Comparison of ENCODE assay signal across 17 mouse cellular contexts in the genomic region with DNA sequence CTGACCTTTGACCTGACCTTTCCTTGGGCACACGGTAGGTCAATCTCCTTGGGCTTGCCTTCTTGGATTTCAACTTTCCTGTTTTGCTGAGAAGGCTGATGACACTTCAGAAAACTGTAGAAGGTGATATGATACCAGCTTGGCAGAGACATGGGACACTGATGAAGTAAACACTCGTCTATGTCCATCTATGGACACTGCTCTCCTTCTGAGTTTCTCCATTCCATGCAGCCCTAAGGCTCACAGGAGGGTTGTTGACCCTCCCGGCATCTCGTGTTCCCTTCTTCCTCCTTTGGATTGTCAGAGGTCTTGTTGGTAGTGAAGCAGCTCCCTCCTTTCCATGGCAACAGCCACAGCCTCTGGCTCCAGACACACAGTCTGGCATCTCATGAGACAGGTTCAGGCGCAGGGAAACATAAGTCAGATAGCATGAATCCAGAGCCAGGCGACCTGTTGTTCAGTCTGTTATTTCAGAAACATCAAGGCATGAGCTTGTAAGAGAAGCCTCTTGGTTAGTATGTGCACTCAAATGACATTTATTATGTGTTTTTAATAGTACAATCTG.
DNase-seq lines count a peak whose midpoint lies in the region; ATAC-seq and TF ChIP-seq lines count a peak whose summit lies in the region.
"Had no signal": no experiment of that assay in that cellular context is flagged by ENCODE, and none has a peak within 500 bp of the region (broad histone marks: within the 10 kb centered on the region; RNA-seq: fewer than 3 reads in every experiment).

No protein-coding gene starts in this region.

- WGBS in hindbrain, embryonic 10.5 days: 61% methylated on average over 6 of the region's 6 CpGs
- 71% methylated on average over 6 of the region's 6 CpGs for WGBS in hindbrain, embryonic 14.5 days
- 66% methylated on average over 6 of the region's 6 CpGs for WGBS in midbrain, postnatal 0 days
- 79% methylated on average over 6 of the region's 6 CpGs for WGBS in midbrain, embryonic 13.5 days
- 70% methylated on average over 6 of the region's 6 CpGs for WGBS in forebrain, postnatal 0 days

- H3K9ac ChIP-seq in hindbrain, embryonic 14.5 days: no peak overlapping the region
- no peak overlapping the region for H3K9ac ChIP-seq in midbrain, postnatal 0 days (replicated peaks; ENCODE audit: low read length, poor library complexity, severe bottlenecking)
- H3K9ac ChIP-seq in midbrain, embryonic 13.5 days (replicated peaks): no peak overlapping the region
- H3K9ac ChIP-seq in forebrain, postnatal 0 days: no peak overlapping the region
- H3K9ac ChIP-seq: intestine, embryonic 15.5 days; liver, postnatal 0 days had no signal

- no peak for ATAC-seq in hindbrain, embryonic 14.5 days (ENCODE audit: low FRiP score)
- ATAC-seq in midbrain, postnatal 0 days (ENCODE audit: low FRiP score): peak; percentile 41; the same call in 1 of the 2 replicates
- no peak for ATAC-seq in midbrain, embryonic 13.5 days
- ATAC-seq in forebrain, postnatal 0 days: peak; percentile 79
- ATAC-seq: intestine, embryonic 15.5 days; liver, postnatal 0 days had no signal

- H3K4me3 ChIP-seq in hindbrain, embryonic 10.5 days: no peak overlapping the region
- no peak overlapping the region for H3K4me3 ChIP-seq in hindbrain, embryonic 14.5 days (replicated peaks; ENCODE audit: low read length)
- H3K4me3 ChIP-seq in midbrain, postnatal 0 days (ENCODE audit: low read depth, low read length): no peak overlapping the region
- H3K4me3 ChIP-seq in midbrain, embryonic 13.5 days (replicated peaks): no peak overlapping the region
- H3K4me3 ChIP-seq in forebrain, postnatal 0 days (ENCODE audit: low read depth, low read length): no peak overlapping the region
- H3K4me3 ChIP-seq: intestine, embryonic 15.5 days had no signal

- intact Hi-C loops in left cerebral cortex, postnatal 25 days (cut with DNase I): no loop called here

- H3K36me3 ChIP-seq in hindbrain, embryonic 10.5 days: no peaks in the 10 kb centered on the region
- no peaks in the 10 kb centered on the region for H3K36me3 ChIP-seq in hindbrain, embryonic 14.5 days (replicated peaks; ENCODE audit: control insufficient read depth, insufficient read depth)
- H3K36me3 ChIP-seq in midbrain, postnatal 0 days (ENCODE audit: insufficient read depth, low read length): no peaks in the 10 kb centered on the region
- H3K36me3 ChIP-seq in midbrain, embryonic 13.5 days: no peaks in the 10 kb centered on the region
- no peaks in the 10 kb centered on the region for H3K36me3 ChIP-seq in forebrain, postnatal 0 days (ENCODE audit: insufficient read depth)
- H3K36me3 ChIP-seq: intestine, embryonic 15.5 days had no signal

- no peaks in the 10 kb centered on the region for H3K27me3 ChIP-seq in hindbrain, embryonic 10.5 days (ENCODE audit: insufficient read depth, poor library complexity, severe bottlenecking)
- H3K27me3 ChIP-seq in hindbrain, embryonic 14.5 days (ENCODE audit: control insufficient read depth, insufficient read depth, low read length): no peaks in the 10 kb centered on the region
- H3K27me3 ChIP-seq in midbrain, postnatal 0 days (ENCODE audit: insufficient read depth, low read length): no peaks in the 10 kb centered on the region
- H3K27me3 ChIP-seq in midbrain, embryonic 13.5 days: no peaks in the 10 kb centered on the region
- no peaks in the 10 kb centered on the region for H3K27me3 ChIP-seq in forebrain, postnatal 0 days (ENCODE audit: insufficient read depth, low read length)
- H3K27me3 ChIP-seq: intestine, embryonic 15.5 days had no signal

- no peak for TF ChIP-seq CTCF in midbrain, postnatal 0 days (IDR thresholded peaks at IDR 0.05)
- no peak for TF ChIP-seq CTCF in forebrain, postnatal 0 days (IDR thresholded peaks at IDR 0.05; ENCODE audit: low read depth)

- H3K27ac ChIP-seq in hindbrain, embryonic 10.5 days: no peak overlapping the region
- no peak overlapping the region for H3K27ac ChIP-seq in hindbrain, embryonic 14.5 days
- no peak overlapping the region for H3K27ac ChIP-seq in midbrain, postnatal 0 days (ENCODE audit: low read depth, low read length)
- H3K27ac ChIP-seq in midbrain, embryonic 13.5 days: no peak overlapping the region
- H3K27ac ChIP-seq in forebrain, postnatal 0 days (ENCODE audit: low read depth, low read length): no peak overlapping the region
- H3K27ac ChIP-seq: intestine, embryonic 15.5 days had no signal

- H3K9me3 ChIP-seq in hindbrain, embryonic 10.5 days: no peaks in the 10 kb centered on the region
- no peaks in the 10 kb centered on the region for H3K9me3 ChIP-seq in hindbrain, embryonic 14.5 days (ENCODE audit: control insufficient read depth, low read length)
- H3K9me3 ChIP-seq in midbrain, postnatal 0 days (ENCODE audit: low read length): no peaks in the 10 kb centered on the region
- H3K9me3 ChIP-seq in midbrain, embryonic 13.5 days: no peaks in the 10 kb centered on the region
- no peaks in the 10 kb centered on the region for H3K9me3 ChIP-seq in forebrain, postnatal 0 days (ENCODE audit: low read length)
- H3K9me3 ChIP-seq: intestine, embryonic 15.5 days had no signal

- H3K4me1 ChIP-seq in hindbrain, embryonic 10.5 days (replicated peaks): no peaks in the 10 kb centered on the region
- no peaks in the 10 kb centered on the region for H3K4me1 ChIP-seq in hindbrain, embryonic 14.5 days (replicated peaks; ENCODE audit: control insufficient read depth, insufficient read depth, low read length)
- H3K4me1 ChIP-seq in midbrain, postnatal 0 days (ENCODE audit: insufficient read depth, low read length): 0 out of 2 replicates have a peak, but pooled peaks cover 5% of the 10 kb centered on the region
- no peaks in the 10 kb centered on the region for H3K4me1 ChIP-seq in midbrain, embryonic 13.5 days (replicated peaks)
- H3K4me1 ChIP-seq in forebrain, postnatal 0 days (ENCODE audit: insufficient read depth): peaks cover 6% of the 10 kb centered on the region; the same call in 1 of the 2 replicates
- H3K4me1 ChIP-seq: intestine, embryonic 15.5 days had no signal

- H3K4me2 ChIP-seq in hindbrain, embryonic 14.5 days (replicated peaks): no peak overlapping the region
- H3K4me2 ChIP-seq in midbrain, postnatal 0 days (ENCODE audit: low read depth, low read length, poor library complexity, severe bottlenecking): no peak overlapping the region
- no peak overlapping the region for H3K4me2 ChIP-seq in midbrain, embryonic 13.5 days (replicated peaks)
- H3K4me2 ChIP-seq in forebrain, postnatal 0 days (ENCODE audit: low read depth): no peak overlapping the region
- H3K4me2 ChIP-seq: intestine, embryonic 15.5 days; midbrain, embryonic 11.5 days had no signal

- DNase-seq in hindbrain, embryonic 10.5 days (ENCODE audit: low spot score): peak; percentile 10
- DNase-seq in hindbrain, embryonic 14.5 days (ENCODE audit: low spot score): no peak
- no peak for DNase-seq in midbrain, postnatal 0 days (ENCODE audit: low spot score)
- DNase-seq in forebrain, postnatal 0 days: peak; percentile 29
- no peak for DNase-seq in left cerebral cortex, postnatal 25 days (ENCODE audit: low spot score in 2 of 2)
- no peak for DNase-seq in cerebellum, adult 11-12 months
- no peak for DNase-seq in yolk sac, embryonic 10.5 days (ENCODE audit: low spot score)
- DNase-seq: adrenal gland, postnatal 25 days; heart, adult 18-20 months; kidney, postnatal 4 days; left cerebral cortex, postnatal 4 days; liver, postnatal 0 days; lung, postnatal 36 days; right cerebral cortex, postnatal 14 days had no signal

Comparison
In these comparisons a context has a peak if more than half of its experiments do, and no peak if none do; other contexts are left out.
1. DNase-seq: peak in hindbrain, embryonic 10.5 days (single experiment) and forebrain, postnatal 0 days (single experiment); none in hindbrain, embryonic 14.5 days (single experiment), midbrain, postnatal 0 days (single experiment), left cerebral cortex, postnatal 25 days (0 of 2), cerebellum, adult 11-12 months (single experiment) and yolk sac, embryonic 10.5 days (single experiment).
2. ATAC-seq: peak in midbrain, postnatal 0 days (single experiment) and forebrain, postnatal 0 days (single experiment); none in hindbrain, embryonic 14.5 days (single experiment) and midbrain, embryonic 13.5 days (single experiment).